Mouse (Mus musculus): Measurements from ENCODE around the gene B4galnt3. TPM values are rescaled to one million over a fixed set of nuclear protein-coding genes. Genes with fewer than 3 reads are reported as not detected.

Gene B4galnt3
- polyA plus RNA-seq, 1 experiment from 2014 or later = 1.3 TPM

- Histone ChIP-seq H3K4me2 (no peak overlapping the region), H3K9me3 (no peaks in the 10 kb centered on the region), H3K9ac (no peak overlapping the region), H3K36me3 (no peaks in the 10 kb centered on the region), H3K4me3 (no peak overlapping the region), H3K4me1 (peaks cover 10% of the 10 kb centered on the region; the same call in 1 of the 2 replicates), H3K27me3 (no peaks in the 10 kb centered on the region), H3K27ac (no peak overlapping the region)
- no peak for ATAC-seq (ENCODE audit: insufficient number of reproducible peaks, insufficient read depth, low FRiP score, low TSS enrichment, low read depth)
- WGBS = 26% methylated on average over 6 of the region's 6 CpGs
Measured at GRCm38 (mm10) chr6:120264151-120264550, 30.2 kb downstream of the B4galnt3 start.

- no peak for ATAC-seq (ENCODE audit: insufficient number of reproducible peaks, insufficient read depth, low FRiP score, low TSS enrichment, low read depth)
- no peak overlapping the region for H3K27ac ChIP-seq
Measured at GRCm38 (mm10) chr6:120263608-120264007, 30.8 kb downstream of the B4galnt3 start.

GRCm38 (mm10) chr6:120262886-120263531 lies 31.4 kb downstream of the B4galnt3 start:
- WGBS = 59% methylated on average over 12 of the region's 12 CpGs
- H3K9ac ChIP-seq = no peak overlapping the region
- H3K4me1 ChIP-seq = peaks cover 10% of the 10 kb centered on the region; the same call in 1 of the 2 replicates
- no peaks in the 10 kb centered on the region for H3K36me3 ChIP-seq
- no peaks in the 10 kb centered on the region for H3K9me3 ChIP-seq
- no peak for ATAC-seq (ENCODE audit: insufficient number of reproducible peaks, insufficient read depth, low FRiP score, low TSS enrichment, low read depth)
- H3K27me3 ChIP-seq = no peaks in the 10 kb centered on the region
- no peak overlapping the region for H3K4me3 ChIP-seq
- H3K4me2 ChIP-seq = no peak overlapping the region
- H3K27ac ChIP-seq = no peak overlapping the region

More at GRCm38 (mm10) chr6:120263608-120264007, 30.8 kb downstream of the B4galnt3 start:
- 80% methylated on average over 7 of the region's 7 CpGs for WGBS
- Histone ChIP-seq H3K4me2 (no peak overlapping the region), H3K27me3 (no peaks in the 10 kb centered on the region), H3K36me3 (no peaks in the 10 kb centered on the region), H3K9me3 (no peaks in the 10 kb centered on the region), H3K4me1 (peaks cover 10% of the 10 kb centered on the region; the same call in 1 of the 2 replicates), H3K9ac (no peak overlapping the region), H3K4me3 (no peak overlapping the region)

- ATAC-seq (ENCODE audit: insufficient number of reproducible peaks, insufficient read depth, low FRiP score, low TSS enrichment, low read depth) = no peak
- WGBS = 48% methylated on average over 9 of the region's 9 CpGs
- H3K4me1 ChIP-seq = peaks cover 10% of the 10 kb centered on the region; the same call in 1 of the 2 replicates
Measured at GRCm38 (mm10) chr6:120259481-120259880, 34.9 kb downstream of the B4galnt3 start.

GRCm38 (mm10) chr6:120256431-120256935 lies 37.9 kb downstream of the B4galnt3 start:
- no peak overlapping the region for H3K9ac ChIP-seq
- no peak overlapping the region for H3K27ac ChIP-seq
- no peaks in the 10 kb centered on the region for H3K4me1 ChIP-seq
- no peak for ATAC-seq (ENCODE audit: insufficient number of reproducible peaks, insufficient read depth, low FRiP score, low TSS enrichment, low read depth)
- no peaks in the 10 kb centered on the region for H3K9me3 ChIP-seq
- WGBS = 47% methylated on average over 5 of the region's 5 CpGs
- no peak overlapping the region for H3K4me2 ChIP-seq
- no peaks in the 10 kb centered on the region for H3K36me3 ChIP-seq
- H3K4me3 ChIP-seq = no peak overlapping the region
- no peaks in the 10 kb centered on the region for H3K27me3 ChIP-seq

More at GRCm38 (mm10) chr6:120259481-120259880, 34.9 kb downstream of the B4galnt3 start:
- H3K9me3 ChIP-seq = no peaks in the 10 kb centered on the region
- no peak overlapping the region for H3K4me3 ChIP-seq
- no peaks in the 10 kb centered on the region for H3K36me3 ChIP-seq
- no peaks in the 10 kb centered on the region for H3K27me3 ChIP-seq
- no peak overlapping the region for H3K9ac ChIP-seq
- no peak overlapping the region for H3K27ac ChIP-seq
- H3K4me2 ChIP-seq = no peak overlapping the region

GRCm38 (mm10) chr6:120255701-120256100 lies 38.7 kb downstream of the B4galnt3 start:
- Histone ChIP-seq H3K9me3 (no peaks in the 10 kb centered on the region), H3K36me3 (no peaks in the 10 kb centered on the region), H3K27ac (no peak overlapping the region), H3K9ac (no peak overlapping the region), H3K4me3 (no peak overlapping the region), H3K27me3 (no peaks in the 10 kb centered on the region), H3K4me1 (no peaks in the 10 kb centered on the region), H3K4me2 (no peak overlapping the region)
- no peak for ATAC-seq (ENCODE audit: insufficient number of reproducible peaks, insufficient read depth, low FRiP score, low TSS enrichment, low read depth)
- WGBS = 87% methylated on average over 12 of the region's 12 CpGs

- Histone ChIP-seq H3K4me2 (no peak overlapping the region), H3K4me1 (no peaks in the 10 kb centered on the region), H3K4me3 (no peak overlapping the region), H3K9me3 (no peaks in the 10 kb centered on the region), H3K27ac (no peak overlapping the region), H3K36me3 (no peaks in the 10 kb centered on the region), H3K27me3 (no peaks in the 10 kb centered on the region), H3K9ac (no peak overlapping the region)
- ATAC-seq (ENCODE audit: insufficient number of reproducible peaks, insufficient read depth, low FRiP score, low TSS enrichment, low read depth) = no peak
- 65% methylated on average over 4 of the region's 4 CpGs for WGBS
Measured at GRCm38 (mm10) chr6:120255144-120255543, 39.2 kb downstream of the B4galnt3 start.

- WGBS = 48% methylated on average over 4 of the region's 4 CpGs
- no peak overlapping the region for H3K9ac ChIP-seq
- H3K9me3 ChIP-seq = no peaks in the 10 kb centered on the region
- H3K27me3 ChIP-seq = no peaks in the 10 kb centered on the region
- no peaks in the 10 kb centered on the region for H3K4me1 ChIP-seq
- no peaks in the 10 kb centered on the region for H3K36me3 ChIP-seq
- H3K27ac ChIP-seq = no peak overlapping the region
- H3K4me3 ChIP-seq = no peak overlapping the region
- no peak for ATAC-seq (ENCODE audit: insufficient number of reproducible peaks, insufficient read depth, low FRiP score, low TSS enrichment, low read depth)
- H3K4me2 ChIP-seq = no peak overlapping the region
Measured at GRCm38 (mm10) chr6:120254640-120255039, 39.7 kb downstream of the B4galnt3 start.

GRCm38 (mm10) chr6:120252741-120253140 lies 41.6 kb downstream of the B4galnt3 start:
- no peaks in the 10 kb centered on the region for H3K9me3 ChIP-seq
- H3K27ac ChIP-seq = no peak overlapping the region
- ATAC-seq (ENCODE audit: insufficient number of reproducible peaks, insufficient read depth, low FRiP score, low TSS enrichment, low read depth) = no peak
- no peak overlapping the region for H3K4me3 ChIP-seq
- H3K9ac ChIP-seq = no peak overlapping the region
- H3K27me3 ChIP-seq = no peaks in the 10 kb centered on the region
- H3K4me1 ChIP-seq = no peaks in the 10 kb centered on the region
- WGBS = 89% methylated on average over 2 of the region's 2 CpGs
- no peak overlapping the region for H3K4me2 ChIP-seq
- H3K36me3 ChIP-seq = no peaks in the 10 kb centered on the region

- Histone ChIP-seq H3K9me3 (no peaks in the 10 kb centered on the region), H3K9ac (no peak overlapping the region), H3K27ac (no peak overlapping the region), H3K4me1 (no peaks in the 10 kb centered on the region), H3K36me3 (no peaks in the 10 kb centered on the region), H3K27me3 (no peaks in the 10 kb centered on the region), H3K4me2 (no peak overlapping the region), H3K4me3 (no peak overlapping the region)
- ATAC-seq (ENCODE audit: insufficient number of reproducible peaks, insufficient read depth, low FRiP score, low TSS enrichment, low read depth) = no peak
- 79% methylated on average over 7 of the region's 7 CpGs for WGBS
Measured at GRCm38 (mm10) chr6:120251010-120251409, 43.3 kb downstream of the B4galnt3 start.

GRCm38 (mm10) chr6:120249831-120250230 lies 44.5 kb downstream of the B4galnt3 start:
- no peaks in the 10 kb centered on the region for H3K4me1 ChIP-seq
- ATAC-seq (ENCODE audit: insufficient number of reproducible peaks, insufficient read depth, low FRiP score, low TSS enrichment, low read depth) = no peak
- H3K4me2 ChIP-seq = no peak overlapping the region
- no peak overlapping the region for H3K4me3 ChIP-seq
- no peak overlapping the region for H3K9ac ChIP-seq
- WGBS = 66% methylated on average over 5 of the region's 5 CpGs
- H3K27me3 ChIP-seq = no peaks in the 10 kb centered on the region
- H3K27ac ChIP-seq = no peak overlapping the region
- no peaks in the 10 kb centered on the region for H3K9me3 ChIP-seq
- H3K36me3 ChIP-seq = no peaks in the 10 kb centered on the region

- WGBS = 77% methylated on average over 5 of the region's 5 CpGs
Measured at GRCm38 (mm10) chr6:120246676-120247075, 47.7 kb downstream of the B4galnt3 start.

More at GRCm38 (mm10) chr6:120246676-120247075, 47.7 kb downstream of the B4galnt3 start:
- Histone ChIP-seq H3K36me3 (no peaks in the 10 kb centered on the region), H3K4me3 (no peak overlapping the region), H3K4me1 (no peaks in the 10 kb centered on the region), H3K4me2 (no peak overlapping the region), H3K27me3 (no peaks in the 10 kb centered on the region), H3K9ac (no peak overlapping the region), H3K9me3 (no peaks in the 10 kb centered on the region), H3K27ac (no peak overlapping the region)
- ATAC-seq (ENCODE audit: insufficient number of reproducible peaks, insufficient read depth, low FRiP score, low TSS enrichment, low read depth) = no peak
